Mouse (Mus musculus): ENCODE results near the gene Fbxl3. TPM values are rescaled to one million over a fixed set of nuclear protein-coding genes. Genes with fewer than 3 reads are reported as not detected.

Gene Fbxl3
- polyA plus RNA-seq, 2 experiments: 12.6 to 21.9 TPM

- H3K4me1 ChIP-seq (replicated peaks; ENCODE audit: control insufficient read depth in 2 of 2, insufficient read depth in 2 of 2, low read length in 1 of 2): peaks cover 0 to 10% of the 10 kb centered on the region in 2 experiments; a peak in 2 of 4 replicates
- H3K27ac ChIP-seq: no peak overlapping the region
- H3K4me3 ChIP-seq (ENCODE audit: insufficient read depth in 1 of 2, low read depth in 2 of 2, low read length in 2 of 2): no peak overlapping the region
- WGBS (ENCODE audit: insufficient replicate concordance): 14% methylated on average over 8 of the region's 8 CpGs
- H3K4me2 ChIP-seq (ENCODE audit: low read depth): no peak overlapping the region
- H3K9ac ChIP-seq (replicated peaks): no peak overlapping the region
- TF ChIP-seq CTCF (IDR thresholded peaks at IDR 0.05; ENCODE audit: low read depth) (peak; percentile 100), EP300 (IDR thresholded peaks at IDR 0.05; ENCODE audit: low read depth) (no peak)
- H3K27me3 ChIP-seq (ENCODE audit: control insufficient read depth, insufficient read depth, low read length): no peaks in the 10 kb centered on the region
- H3K36me3 ChIP-seq (replicated peaks; ENCODE audit: control insufficient read depth, insufficient read depth, low read depth): no peaks in the 10 kb centered on the region
- H3K9me3 ChIP-seq (ENCODE audit: control insufficient read depth, low read length): no peaks in the 10 kb centered on the region
- ATAC-seq (ENCODE audit: insufficient read depth) (peak; percentile 86), DNase-seq (ENCODE audit: low read depth in 3 of 3, low spot score in 3 of 3) (peak; percentile 41 to 63 (median 56))
Measured at GRCm38 (mm10) chr14:103051159-103051769, 48.1 kb downstream of the Fbxl3 start.

GRCm38 (mm10) chr14:103048292-103049086 lies 50.9 kb downstream of the Fbxl3 start:
- 10% methylated on average over 11 of the region's 11 CpGs for WGBS (ENCODE audit: insufficient replicate concordance)
- Histone ChIP-seq H3K4me1 (replicated peaks; ENCODE audit: control insufficient read depth in 2 of 2, insufficient read depth in 2 of 2, low read length in 1 of 2) (peaks cover 0 to 10% of the 10 kb centered on the region in 2 experiments; a peak in 2 of 4 replicates), H3K4me2 (ENCODE audit: low read depth) (no peak overlapping the region), H3K27ac (no peak overlapping the region), H3K9me3 (ENCODE audit: control insufficient read depth, low read length) (no peaks in the 10 kb centered on the region), H3K27me3 (ENCODE audit: control insufficient read depth, insufficient read depth, low read length) (no peaks in the 10 kb centered on the region), H3K36me3 (replicated peaks; ENCODE audit: control insufficient read depth, insufficient read depth, low read depth) (no peaks in the 10 kb centered on the region), H3K4me3 (ENCODE audit: insufficient read depth in 1 of 2, low read depth in 2 of 2, low read length in 2 of 2) (no peak overlapping the region), H3K9ac (replicated peaks) (no peak overlapping the region)
- ATAC-seq (ENCODE audit: insufficient read depth): peak; percentile 66
- DNase-seq (ENCODE audit: low read depth in 3 of 3, low spot score in 3 of 3): peak in 1 of 3 experiments; percentile 40
- peak; percentile 63 for TF ChIP-seq EP300 (IDR thresholded peaks at IDR 0.05; ENCODE audit: low read depth)
- no peak for TF ChIP-seq CTCF (IDR thresholded peaks at IDR 0.05; ENCODE audit: low read depth)

GRCm38 (mm10) chr14:103046677-103047076 lies 52.7 kb downstream of the Fbxl3 start, which contains the start of gene Acod1:
TSS of gene Acod1 (plus strand) at chr14:103046977.
- Histone ChIP-seq H3K9me3 (ENCODE audit: control insufficient read depth, low read length) (no peaks in the 10 kb centered on the region), H3K27me3 (ENCODE audit: control insufficient read depth, insufficient read depth, low read length) (no peaks in the 10 kb centered on the region), H3K27ac (no peak within 1 kb of the TSS), H3K4me2 (ENCODE audit: low read depth) (no peak within 1 kb of the TSS), H3K9ac (replicated peaks) (no peak within 1 kb of the TSS), H3K36me3 (replicated peaks; ENCODE audit: control insufficient read depth, insufficient read depth, low read depth) (no peaks in the 10 kb centered on the region), H3K4me1 (replicated peaks; ENCODE audit: control insufficient read depth in 2 of 2, insufficient read depth in 2 of 2, low read length in 1 of 2) (peaks cover 0 to 10% of the 10 kb centered on the region in 2 experiments; a peak in 2 of 4 replicates), H3K4me3 (ENCODE audit: insufficient read depth in 1 of 2, low read depth in 2 of 2, low read length in 2 of 2) (no peak within 1 kb of the TSS)
- DNase-seq (ENCODE audit: low read depth in 3 of 3, low spot score in 3 of 3): no peak
- ATAC-seq (ENCODE audit: insufficient read depth): no peak
- WGBS (ENCODE audit: insufficient replicate concordance): 65% methylated on average over 2 of the region's 2 CpGs
- TF ChIP-seq CTCF (IDR thresholded peaks at IDR 0.05; ENCODE audit: low read depth) (no peak), EP300 (IDR thresholded peaks at IDR 0.05; ENCODE audit: low read depth) (no peak)

- no peak for TF ChIP-seq CTCF (IDR thresholded peaks at IDR 0.05; ENCODE audit: low read depth)
- no peak for TF ChIP-seq EP300 (IDR thresholded peaks at IDR 0.05; ENCODE audit: low read depth)
- no peak overlapping the region for H3K4me2 ChIP-seq (ENCODE audit: low read depth)
- H3K4me1 ChIP-seq (replicated peaks; ENCODE audit: control insufficient read depth in 2 of 2, insufficient read depth in 2 of 2, low read length in 1 of 2): 0 out of 4 replicates have a peak, but pooled peaks cover 0 to 3% of the 10 kb centered on the region in 2 experiments
- no peak overlapping the region for H3K9ac ChIP-seq (replicated peaks)
- WGBS (ENCODE audit: insufficient replicate concordance): 42% methylated on average over 3 of the region's 3 CpGs
- no peak for DNase-seq (ENCODE audit: low read depth in 3 of 3, low spot score in 3 of 3)
- ATAC-seq (ENCODE audit: insufficient read depth): no peak
- H3K9me3 ChIP-seq (ENCODE audit: control insufficient read depth, low read length): no peaks in the 10 kb centered on the region
- H3K4me3 ChIP-seq (ENCODE audit: insufficient read depth in 1 of 2, low read depth in 2 of 2, low read length in 2 of 2): no peak overlapping the region
- H3K36me3 ChIP-seq (replicated peaks; ENCODE audit: control insufficient read depth, insufficient read depth, low read depth): no peaks in the 10 kb centered on the region
- H3K27me3 ChIP-seq (ENCODE audit: control insufficient read depth, insufficient read depth, low read length): no peaks in the 10 kb centered on the region
- H3K27ac ChIP-seq: no peak overlapping the region
Measured at GRCm38 (mm10) chr14:103037016-103037415, 62.4 kb downstream of the Fbxl3 start.

GRCm38 (mm10) chr14:103034076-103034475 lies 65.3 kb downstream of the Fbxl3 start:
- Histone ChIP-seq H3K9ac (replicated peaks) (no peak overlapping the region), H3K36me3 (replicated peaks; ENCODE audit: control insufficient read depth, insufficient read depth, low read depth) (no peaks in the 10 kb centered on the region), H3K27me3 (ENCODE audit: control insufficient read depth, insufficient read depth, low read length) (no peaks in the 10 kb centered on the region), H3K27ac (no peak overlapping the region), H3K4me1 (replicated peaks; ENCODE audit: control insufficient read depth in 2 of 2, insufficient read depth in 2 of 2, low read length in 1 of 2) (0 out of 4 replicates have a peak, but pooled peaks cover 0 to 3% of the 10 kb centered on the region in 2 experiments), H3K4me3 (ENCODE audit: insufficient read depth in 1 of 2, low read depth in 2 of 2, low read length in 2 of 2) (no peak overlapping the region), H3K9me3 (ENCODE audit: control insufficient read depth, low read length) (no peaks in the 10 kb centered on the region), H3K4me2 (ENCODE audit: low read depth) (no peak overlapping the region)
- DNase-seq (ENCODE audit: low read depth in 3 of 3, low spot score in 3 of 3): no peak
- no peak for TF ChIP-seq EP300 (IDR thresholded peaks at IDR 0.05; ENCODE audit: low read depth)
- no peak for TF ChIP-seq CTCF (IDR thresholded peaks at IDR 0.05; ENCODE audit: low read depth)
- 75% methylated on average over 9 of the region's 9 CpGs for WGBS (ENCODE audit: insufficient replicate concordance)
- no peak for ATAC-seq (ENCODE audit: insufficient read depth)
